Mouse (Mus musculus): ENCODE data around the gene Aym1.

The Aym1 gene

DNA sequence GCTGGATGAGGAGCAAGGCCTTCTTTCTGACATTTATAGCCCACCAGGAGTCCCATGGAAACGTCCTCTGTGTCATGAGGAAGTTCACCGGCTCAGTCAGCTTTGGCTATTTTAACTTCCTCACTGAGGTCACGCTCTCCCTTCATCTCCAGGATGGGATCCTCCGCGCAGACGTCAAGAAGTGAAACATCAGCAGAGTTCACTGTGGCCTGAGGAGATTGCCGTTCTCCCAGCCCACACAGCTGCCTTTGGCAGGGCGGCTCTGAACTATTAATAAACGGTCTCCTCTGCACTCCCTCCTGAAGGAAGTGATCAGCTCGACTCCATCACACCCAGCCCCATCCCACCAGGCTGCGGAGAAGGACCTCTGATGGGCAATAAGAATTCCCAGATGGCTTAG lies 45.6 kb downstream of the Aym1 start:
- DNase-seq (ENCODE audit: low spot score) = no peak

- peak; percentile 6 for DNase-seq (ENCODE audit: low spot score)
These were observed 50.3 kb downstream of the Aym1 start for GRCm38 (mm10) chr5:113407346-113407745.
